Mouse (Mus musculus) spleen, adult 18-20 months (tissue): ENCODE measurements at regions not wholly inside any gene's neighbourhood (a gene's known extent, or its start where the extent isn't known, plus 50 kb on each side); places are given as distances from the start of the nearest gene placed in this dataset.
A peak's percentile ranks its signal among the peaks of the same experiment; 100 is the strongest.

Source experiments
- DNase-seq, 2 experiments: peaks; one replicate each; pipeline ENCODE4 v3.0.0; 2022; ENCODE audit warnings: mixed read lengths in 2 of 2

DNA sequence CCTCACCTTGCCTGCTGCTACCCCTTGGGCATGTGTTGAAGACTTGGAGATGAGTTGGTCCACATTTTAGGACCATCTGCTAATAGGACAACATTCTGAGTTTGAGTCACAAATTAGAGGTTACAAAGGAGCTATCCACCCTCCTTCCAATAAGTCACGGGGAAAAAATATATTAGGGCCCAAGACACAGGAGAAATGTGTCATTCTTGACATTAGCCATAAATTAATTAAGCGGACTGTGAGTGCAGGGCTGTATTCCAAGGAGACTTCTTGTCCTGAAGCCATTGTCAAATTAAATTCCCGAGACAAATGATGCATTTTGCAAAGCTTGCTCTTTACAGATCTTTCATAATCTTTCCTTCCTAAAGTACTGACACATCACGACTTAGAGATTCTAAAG is 79.2 kb downstream of the 1700020N01Rik start:
- DNase-seq: no peak

DNA sequence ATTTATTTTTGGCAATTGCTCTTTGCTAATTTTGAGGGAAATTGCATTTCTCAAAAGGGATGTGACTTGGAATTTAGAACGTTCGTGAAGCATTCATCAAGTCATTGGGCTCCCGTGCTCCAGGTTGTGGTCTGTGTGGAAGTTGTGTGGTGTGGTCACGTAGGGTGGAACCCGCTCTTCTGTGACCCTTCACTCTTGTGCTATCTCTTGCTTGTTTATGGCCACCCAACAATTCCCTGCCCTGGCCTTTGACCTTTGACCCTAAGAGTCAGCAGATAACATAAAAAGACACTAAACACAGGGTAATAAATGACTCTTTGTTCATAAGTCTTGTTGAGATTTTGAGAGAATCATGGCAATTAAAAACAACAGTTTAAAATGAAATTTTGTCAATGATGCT is 79.7 kb downstream of the 1700020N01Rik start:
- DNase-seq: no peak

DNA sequence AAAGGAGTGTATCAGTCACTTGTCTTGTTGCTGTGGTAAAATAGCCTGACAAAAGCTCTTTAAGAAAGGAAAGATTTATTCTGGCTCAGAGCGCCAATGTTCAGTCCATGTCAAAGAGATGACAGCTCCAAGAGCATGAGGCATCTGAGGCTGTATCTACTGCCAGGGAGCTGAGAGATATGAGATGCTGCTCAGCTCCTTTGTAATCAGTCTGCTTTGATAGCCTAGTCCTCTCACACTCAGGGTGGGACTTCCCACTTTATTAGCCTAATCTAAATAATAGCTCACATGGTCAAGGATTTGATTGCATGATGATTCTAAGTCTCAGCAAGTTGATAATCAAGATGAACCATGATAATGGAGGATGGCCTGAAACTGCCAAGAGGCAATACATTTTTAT is 80.9 kb downstream of the 1700020N01Rik start:
- DNase-seq: no peak

DNA sequence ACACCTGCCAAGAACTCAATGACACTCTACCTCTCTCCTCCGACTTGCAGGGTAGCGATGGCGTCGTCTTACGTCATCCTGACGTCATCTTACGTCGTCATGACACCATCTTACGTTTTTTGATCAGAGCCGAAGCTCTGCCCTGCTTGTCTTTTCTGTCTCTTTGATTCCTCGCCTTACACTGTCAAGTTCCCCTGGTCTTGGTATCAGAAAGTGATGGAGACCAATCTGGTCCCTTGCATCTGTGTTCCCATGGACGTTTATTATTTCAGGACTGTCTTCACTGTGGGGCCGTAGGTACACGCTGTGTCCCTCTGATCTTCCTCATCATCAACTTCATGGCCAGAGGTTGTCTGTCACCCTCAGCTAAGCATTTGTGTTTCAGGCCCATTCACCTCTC is 82.8 kb downstream of the 1700020N01Rik start:
- no peak for DNase-seq

DNA sequence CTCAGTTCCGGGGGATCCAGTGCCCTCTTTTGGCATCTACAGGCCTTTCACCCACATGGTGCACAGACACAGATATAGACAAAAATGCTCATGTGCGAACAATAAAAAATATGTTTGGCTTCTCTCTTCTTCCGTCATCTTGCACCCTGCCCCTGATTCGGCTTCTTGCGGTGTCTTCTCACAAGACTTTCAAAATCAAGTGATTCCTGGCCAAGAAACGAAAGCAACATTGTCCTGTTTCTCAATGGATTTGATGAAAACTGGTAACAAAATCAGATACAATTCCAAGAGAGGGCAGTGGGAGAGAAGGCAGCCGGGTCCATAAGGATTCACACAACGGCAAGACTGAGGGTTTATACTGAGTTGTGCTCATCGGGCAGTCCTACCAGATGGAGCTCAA is 85.0 kb downstream of the 1700020N01Rik start:
- DNase-seq: no peak

DNA sequence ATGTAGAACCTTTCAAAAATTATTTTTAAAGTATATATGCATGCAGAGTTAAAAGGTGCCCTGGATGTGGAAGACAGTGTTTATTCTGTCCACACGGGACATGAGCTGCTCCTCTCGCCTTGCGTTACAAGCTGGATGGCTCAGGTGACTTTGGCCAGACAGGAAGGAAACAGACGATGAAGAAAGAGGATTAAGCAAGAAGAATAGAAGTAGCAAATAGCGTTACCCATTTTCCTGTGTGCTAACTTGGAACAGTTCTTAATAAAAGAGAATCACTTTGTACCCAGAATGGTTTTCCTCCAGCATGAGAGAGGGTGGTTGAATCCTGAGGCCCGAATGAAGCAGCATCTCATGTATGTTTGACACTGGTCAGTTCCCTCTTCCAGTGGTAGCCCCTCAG is 85.4 kb downstream of the 1700020N01Rik start:
- DNase-seq: no peak

DNA sequence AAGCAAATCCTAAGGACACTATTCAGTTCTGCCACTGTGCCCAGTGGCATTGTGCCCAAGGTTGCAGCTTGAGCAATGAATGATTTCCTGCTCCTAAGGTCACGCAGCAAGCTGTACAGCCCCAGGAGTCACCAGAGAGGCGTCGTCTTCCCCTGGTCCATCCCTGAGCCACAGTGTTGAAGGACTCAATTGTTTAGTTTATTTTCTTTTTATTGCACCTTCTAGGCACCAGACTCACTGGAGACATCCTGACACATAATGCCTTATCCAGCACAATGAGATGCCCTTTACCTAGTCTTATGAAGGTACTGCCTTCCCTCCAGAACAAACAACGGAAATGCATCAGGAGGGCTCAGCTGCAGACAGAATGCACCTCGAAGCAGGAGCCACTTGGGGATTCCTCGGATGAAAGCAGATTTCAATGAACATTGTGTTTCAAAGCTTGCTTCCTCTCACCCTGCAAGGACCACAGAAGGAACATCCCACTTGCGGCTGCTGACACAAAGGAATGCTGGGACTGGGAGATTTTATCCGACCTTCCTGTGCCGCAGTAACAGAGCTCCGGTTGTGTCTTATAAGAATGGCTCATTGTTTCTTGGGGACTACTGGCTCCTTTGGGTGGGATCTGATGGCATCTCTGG is 86.0 kb downstream of the 1700020N01Rik start:
- DNase-seq: no peak

DNA sequence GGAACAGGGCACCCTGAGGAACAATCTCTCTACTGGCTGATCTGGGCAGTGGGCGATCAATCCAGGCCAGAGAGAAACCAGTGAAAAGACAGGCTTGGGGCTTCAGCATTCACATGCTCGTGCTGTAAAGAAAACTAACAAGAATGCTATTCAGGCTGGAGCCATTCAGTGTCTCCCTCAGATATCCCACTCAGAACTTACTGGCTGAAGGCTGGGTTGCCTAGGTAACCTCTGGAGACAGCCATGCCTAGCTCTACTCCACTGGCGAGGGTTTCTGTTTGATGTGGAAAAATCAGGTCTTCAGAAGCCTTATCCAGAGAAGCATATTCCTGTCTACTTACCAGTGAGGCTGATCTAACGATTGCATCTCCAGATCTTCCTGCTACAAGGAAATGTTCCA is 87.8 kb downstream of the 1700020N01Rik start:
- no peak for DNase-seq

DNA sequence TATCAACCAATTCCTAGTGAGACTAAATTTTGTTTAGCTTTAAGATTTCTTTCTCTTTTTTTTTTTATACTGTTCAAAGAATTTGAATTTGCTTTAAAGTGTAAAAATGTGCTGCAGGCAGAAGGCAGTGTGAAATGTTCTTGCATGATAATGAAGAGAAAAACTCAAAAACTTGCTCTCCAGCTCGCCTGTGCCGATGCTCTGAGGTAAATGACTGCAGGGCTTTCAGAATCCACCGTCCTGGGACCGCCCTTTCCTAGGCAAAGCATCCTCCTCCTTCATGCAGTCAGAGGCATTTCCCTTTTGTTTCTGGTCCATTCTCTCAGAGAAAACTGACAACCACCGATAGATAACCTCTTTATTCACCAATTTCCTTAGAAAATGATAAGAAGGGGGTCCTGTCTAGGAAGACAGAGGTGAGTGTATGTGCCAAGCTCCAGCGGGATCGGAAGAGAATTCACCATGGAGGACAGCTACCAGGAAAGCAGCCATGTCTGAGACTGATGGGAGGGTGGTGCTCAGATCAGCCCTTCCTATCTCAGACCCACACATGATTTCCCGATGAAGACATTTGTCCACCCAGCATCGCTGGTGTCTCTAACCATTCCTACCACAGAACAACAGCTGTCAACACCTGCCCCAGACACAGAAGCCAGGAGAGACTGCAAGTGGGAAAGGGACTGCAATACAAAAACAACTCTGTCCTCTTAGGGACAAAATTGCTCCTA is 91.5 kb downstream of the 1700020N01Rik start:
- no peak for DNase-seq

DNA sequence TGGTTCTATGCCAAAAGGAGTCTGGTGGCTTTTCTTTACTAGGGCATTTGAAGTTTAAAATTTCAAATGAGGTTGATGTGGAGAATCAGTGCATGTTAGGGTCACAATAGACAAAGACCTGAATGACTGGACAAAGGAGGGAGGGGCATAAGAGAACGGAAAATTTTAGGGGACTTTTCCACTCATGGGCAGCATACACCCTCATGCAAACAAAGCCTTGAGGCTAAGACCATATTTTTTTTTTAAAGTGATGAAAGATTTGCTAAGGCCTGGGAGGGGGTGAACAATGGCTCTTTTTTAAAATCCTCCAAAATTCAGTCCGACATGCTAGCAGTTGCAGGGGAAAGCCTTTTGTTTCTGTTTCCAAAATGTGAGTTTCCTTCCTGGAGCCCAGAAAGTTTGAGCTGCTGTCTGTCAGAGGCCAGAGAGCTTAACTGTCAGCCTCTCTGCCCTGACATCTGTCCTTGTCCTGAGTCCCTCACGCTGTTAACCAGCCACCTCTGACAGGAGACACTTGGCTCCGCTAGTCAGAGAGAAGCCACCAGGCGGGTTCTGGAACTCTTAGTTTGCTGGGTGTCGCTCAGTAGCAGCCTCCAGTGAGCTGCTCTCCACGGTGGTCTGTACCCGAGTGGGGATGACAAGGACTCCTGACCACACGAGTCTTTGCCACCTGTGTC is 92.3 kb downstream of the 1700020N01Rik start:
- DNase-seq: peak; percentile 20 to 41

DNA sequence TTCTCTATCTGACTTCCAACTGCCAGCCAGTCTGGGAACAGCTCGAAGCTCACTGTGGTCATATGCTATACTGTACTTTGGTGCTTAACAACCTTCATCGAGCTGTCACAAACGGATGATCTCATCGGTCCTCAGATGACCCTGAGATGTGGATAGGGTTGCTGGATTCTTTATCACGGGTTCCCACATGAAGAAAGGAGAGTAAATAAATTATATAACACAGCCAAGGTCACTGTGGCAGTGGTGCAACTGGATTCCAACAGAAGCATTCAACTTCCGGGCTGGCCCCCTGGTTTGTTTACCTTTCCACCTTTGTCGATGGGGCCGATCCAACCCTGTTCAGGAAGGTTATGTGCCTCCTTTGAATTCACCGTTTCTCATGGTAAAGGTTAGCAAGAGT is 93.1 kb downstream of the 1700020N01Rik start:
- DNase-seq: no peak

DNA sequence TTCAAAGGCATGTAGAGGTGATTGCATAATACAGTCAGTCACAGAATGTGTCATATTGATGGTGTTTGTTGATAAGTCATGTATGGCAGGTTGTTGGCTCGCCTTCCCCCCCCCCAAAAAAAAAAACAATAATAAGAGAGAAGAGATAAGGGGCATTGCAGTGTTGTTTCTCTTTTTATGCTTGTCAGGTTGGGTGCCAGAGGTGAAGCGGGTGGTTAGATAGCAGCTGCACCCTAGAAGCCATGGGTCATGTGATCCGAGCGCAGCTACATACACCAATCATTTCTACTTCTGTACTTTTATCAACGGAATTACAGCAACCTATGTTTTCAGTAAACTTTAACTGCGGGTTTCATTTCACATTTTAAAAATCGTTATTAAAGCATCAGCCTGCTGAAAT is 94.5 kb downstream of the 1700020N01Rik start:
- DNase-seq: no peak

DNA sequence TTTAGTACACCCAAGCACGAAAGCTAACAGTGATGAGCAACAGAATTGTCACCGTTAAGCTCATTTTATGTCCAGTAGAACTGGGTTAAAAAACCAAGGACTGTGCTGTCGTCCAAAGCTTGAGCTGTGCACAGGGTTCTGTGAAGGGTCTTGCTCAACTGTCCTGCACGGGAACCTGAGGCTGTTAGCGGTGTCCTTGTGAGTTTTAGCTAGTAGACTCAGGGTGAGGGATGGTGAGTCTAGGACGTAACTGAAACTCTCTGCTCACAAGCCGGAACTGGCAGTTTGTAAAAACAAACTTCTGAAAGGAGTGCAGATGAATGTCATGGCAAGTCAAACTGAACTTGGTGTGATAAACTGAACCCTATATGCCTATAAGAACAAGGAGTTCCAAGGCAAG is 95.6 kb downstream of the 1700020N01Rik start:
- DNase-seq: no peak

DNA sequence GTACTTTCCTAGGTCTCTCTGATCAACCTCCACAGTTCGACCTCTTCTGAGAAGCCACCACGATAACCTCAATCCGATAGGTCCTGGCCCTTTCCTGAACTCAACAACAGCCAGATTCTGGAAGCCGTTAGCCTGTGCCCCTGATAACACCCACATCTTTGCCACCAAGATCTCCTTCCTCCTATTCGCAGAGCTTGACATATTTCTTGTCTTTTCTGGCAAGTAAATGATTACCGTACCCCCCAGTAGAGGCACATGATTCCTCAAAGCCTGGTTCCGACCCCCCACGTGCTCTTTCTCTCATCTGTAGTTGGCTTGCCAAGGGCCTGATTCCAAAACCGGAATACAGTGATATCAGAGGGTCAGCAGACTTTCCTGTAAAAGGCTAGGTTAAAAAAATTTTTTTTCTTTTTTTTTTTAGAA is 96.9 kb downstream of the 1700020N01Rik start:
- DNase-seq: no peak

DNA sequence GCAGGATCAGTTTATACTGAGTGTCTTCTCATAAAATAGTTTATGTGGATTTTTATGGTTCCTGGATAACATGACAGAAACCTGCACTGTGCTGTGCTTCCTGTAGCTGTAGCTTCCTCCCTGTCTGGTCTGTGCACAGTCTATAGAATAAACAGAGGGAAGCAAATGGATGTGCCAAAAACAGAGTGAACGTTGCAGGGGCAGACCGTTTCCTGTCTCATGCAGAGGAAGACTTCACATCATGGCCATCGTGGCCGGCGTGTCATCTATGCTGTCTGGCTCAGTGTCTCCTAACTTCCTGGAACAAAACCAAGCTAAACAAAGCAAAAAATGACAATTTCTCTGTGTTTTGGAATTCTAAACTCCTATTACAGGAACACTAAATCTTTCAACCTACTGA is 102.2 kb downstream of the 1700020N01Rik start:
- DNase-seq: no peak

DNA sequence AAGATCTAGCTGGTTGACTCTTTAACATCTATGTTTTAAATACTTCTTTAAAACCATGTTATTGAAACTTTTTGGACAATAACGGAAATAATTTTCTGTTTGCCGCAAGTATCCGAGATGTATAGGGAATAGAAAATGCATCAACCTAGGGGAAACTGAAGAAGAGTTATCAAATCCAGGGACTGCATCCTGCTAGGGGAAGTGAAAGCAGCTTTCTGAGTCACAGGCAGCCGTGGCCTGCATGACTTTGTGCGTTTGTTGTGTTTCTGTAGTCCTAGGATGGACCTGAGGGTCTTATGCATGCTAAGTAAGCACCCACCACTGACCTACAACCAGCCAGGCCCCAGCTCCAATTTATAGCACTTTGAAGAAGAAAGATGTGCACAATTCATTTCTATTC is 103.7 kb downstream of the 1700020N01Rik start:
- no peak for DNase-seq

DNA sequence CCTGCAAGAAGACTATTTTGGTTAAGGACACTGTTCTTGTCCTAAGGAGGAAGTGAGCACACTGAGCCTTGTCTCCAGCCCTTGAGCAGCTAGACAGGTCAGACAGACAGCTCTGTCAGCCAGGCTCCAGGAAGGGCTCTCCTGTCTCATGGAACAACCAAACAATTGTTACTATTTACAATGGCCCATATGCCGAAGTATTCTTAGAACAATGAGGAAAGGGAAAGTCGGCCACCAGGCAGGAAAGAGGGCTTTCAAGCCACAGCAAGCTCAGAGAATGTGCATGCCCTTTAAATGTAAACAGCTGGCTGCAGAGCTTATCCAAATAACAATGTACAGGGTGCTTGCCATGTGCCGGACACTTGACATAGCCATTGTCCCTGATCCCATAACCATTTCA is 108.6 kb downstream of the 1700020N01Rik start:
- no peak for DNase-seq

DNA sequence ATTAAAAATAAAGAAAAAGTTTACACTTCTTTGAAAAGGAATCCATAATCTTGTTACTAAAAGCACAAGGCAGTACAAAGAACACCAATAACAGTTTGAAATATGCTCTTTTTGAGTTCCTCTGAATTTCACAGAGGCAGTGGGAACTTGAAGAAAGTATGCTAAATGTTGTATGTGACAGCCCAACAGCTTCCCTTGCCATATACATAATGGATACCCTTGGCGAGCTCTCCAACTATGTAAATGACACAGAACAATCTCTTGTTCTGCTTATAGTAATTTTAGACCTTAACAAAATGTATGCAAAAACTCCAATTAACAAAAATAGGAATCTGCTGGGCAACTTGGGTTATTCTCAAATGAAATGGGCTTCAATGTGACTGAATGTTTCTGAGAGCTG is 109.2 kb downstream of the 1700020N01Rik start:
- no peak for DNase-seq

DNA sequence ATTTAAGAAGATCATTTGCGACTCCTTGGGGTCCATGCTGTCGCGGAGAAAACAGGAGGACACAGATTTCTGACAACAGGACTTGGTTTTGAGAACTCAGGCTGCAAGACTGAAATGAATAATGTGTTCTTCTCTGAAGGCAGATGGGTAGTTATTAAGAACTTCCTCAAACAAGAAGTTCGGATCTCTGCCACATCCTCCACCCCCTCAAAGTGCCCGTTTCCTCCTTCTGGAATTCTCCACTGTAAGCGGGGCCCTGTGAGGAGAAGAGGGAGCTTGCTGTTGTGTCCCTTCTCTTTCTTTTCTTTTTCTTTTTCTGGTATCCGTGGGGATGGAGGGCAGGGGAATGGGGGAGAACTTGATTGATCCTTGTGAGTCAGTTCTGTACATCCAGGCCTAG is 118.9 kb downstream of the 1700020N01Rik start:
- no peak for DNase-seq

DNA sequence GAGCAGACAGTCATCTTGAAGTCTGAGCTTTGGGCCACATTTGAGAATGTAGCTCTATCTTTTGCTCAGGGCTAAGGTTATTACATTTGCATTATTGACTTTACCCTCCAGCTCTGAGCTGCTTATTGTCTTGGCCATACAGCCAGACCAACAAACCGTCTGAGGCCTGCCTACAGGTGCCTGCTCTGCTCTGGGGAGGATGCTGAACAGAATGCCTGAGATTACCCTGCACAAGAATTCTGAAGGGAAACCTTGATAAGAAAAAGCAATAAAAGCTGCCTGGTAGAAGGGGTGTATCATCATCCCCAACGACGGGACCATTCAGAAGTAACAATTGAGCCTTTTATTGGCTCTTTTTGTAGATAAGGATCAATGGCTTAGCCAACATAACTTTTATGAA is 119.9 kb downstream of the 1700020N01Rik start:
- DNase-seq: no peak

DNA sequence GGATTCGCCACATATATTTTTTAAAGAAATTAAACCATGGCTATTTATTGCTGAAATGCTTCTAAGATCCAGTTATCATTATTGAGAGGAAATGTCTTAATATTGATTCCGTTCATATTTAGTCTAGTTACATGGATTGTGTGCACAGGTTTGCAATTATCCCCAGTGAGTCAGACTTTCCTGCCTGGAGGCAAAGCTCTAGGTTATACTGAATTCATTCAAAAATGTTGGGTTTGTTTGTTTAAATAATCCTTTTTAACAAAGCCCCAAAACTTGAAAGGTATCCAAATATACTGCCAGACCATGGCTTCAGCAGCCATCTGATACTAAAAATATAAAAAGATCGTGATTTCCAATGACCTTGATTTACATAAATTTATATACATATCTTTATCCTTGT is 122.5 kb downstream of the 1700020N01Rik start:
- DNase-seq: no peak

DNA sequence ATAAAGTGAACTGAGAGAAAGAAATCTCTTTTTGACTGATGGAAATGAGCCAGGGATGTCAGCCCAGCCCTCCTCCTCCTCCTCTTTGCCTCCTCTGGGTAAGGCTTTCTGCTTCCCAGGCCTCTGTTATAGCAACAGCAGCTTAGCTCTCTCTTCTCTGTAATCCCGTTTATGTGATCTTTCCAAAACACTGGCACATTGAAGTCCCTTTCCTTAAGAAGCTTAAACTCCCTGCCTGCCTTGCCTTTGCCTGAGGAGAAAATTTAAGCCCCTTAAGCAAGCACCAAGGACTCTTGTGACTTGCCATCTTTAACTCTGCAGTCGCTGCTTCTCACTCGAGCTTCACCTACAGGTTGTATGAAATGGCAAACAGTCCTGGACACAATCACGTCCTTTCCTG is 125.2 kb downstream of the 1700020N01Rik start:
- no peak for DNase-seq

DNA sequence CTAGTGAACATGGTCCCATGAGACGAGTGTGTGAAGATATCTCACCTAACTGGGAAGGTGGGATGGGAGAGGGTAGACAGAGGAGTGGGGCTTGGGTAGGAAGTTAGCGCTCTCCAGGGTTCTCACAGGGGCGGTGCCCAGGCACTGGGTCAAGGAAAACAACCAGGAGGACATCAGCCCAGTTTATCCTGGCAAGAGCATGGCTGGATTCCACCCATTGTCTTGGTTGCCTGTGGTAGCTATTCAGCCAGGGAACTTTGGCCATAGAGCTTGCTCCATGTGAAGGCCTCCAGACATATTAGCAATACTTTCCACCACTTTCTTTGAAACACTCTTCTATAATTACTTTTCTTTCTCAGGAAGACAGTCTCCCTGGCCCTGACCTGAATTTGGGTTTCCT is 131.4 kb downstream of the 1700020N01Rik start:
- no peak for DNase-seq

DNA sequence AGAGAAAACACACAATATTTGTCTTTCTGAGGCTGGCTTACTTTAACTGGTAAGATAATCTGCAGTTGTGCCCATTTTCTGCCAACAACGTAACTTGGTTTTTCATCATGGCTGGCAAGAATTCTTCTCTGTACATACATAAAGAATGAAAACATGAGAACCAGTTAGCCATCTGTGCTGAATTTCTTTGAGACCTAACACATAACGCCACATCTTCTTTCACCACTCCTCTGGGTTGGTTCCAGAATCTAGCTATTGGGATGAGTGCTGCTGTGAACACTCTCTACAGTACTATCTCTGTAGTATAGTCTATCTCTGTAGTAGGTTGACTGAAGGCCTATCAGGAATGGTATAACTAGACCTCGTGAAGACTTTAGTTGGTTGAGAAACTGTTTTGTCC is 132.1 kb downstream of the 1700020N01Rik start:
- DNase-seq: no peak
